Mouse (Mus musculus) adipose tissue, adult 10 weeks (tissue): ENCODE data around the gene Yif1b. TPM values are rescaled to one million over a fixed set of nuclear protein-coding genes. Genes with fewer than 3 reads are reported as not detected.

Experiments
- polyA plus RNA-seq: library from polyadenylated mRNA; stranded (reverse); fragments of 350-450 nt; fragmentation: Illumina TruSeq; extraction: RNeasy Lipid Tissue Mini Kit (QIAGEN cat#74804); gene quantifications from one replicate; pipeline ENCODE4 v1.2.3, GENCODE M21; 2014; ENCODE audit warnings: low read depth, low replicate concordance

Yif1b gene
- 70.2 TPM for polyA plus RNA-seq

DNA sequence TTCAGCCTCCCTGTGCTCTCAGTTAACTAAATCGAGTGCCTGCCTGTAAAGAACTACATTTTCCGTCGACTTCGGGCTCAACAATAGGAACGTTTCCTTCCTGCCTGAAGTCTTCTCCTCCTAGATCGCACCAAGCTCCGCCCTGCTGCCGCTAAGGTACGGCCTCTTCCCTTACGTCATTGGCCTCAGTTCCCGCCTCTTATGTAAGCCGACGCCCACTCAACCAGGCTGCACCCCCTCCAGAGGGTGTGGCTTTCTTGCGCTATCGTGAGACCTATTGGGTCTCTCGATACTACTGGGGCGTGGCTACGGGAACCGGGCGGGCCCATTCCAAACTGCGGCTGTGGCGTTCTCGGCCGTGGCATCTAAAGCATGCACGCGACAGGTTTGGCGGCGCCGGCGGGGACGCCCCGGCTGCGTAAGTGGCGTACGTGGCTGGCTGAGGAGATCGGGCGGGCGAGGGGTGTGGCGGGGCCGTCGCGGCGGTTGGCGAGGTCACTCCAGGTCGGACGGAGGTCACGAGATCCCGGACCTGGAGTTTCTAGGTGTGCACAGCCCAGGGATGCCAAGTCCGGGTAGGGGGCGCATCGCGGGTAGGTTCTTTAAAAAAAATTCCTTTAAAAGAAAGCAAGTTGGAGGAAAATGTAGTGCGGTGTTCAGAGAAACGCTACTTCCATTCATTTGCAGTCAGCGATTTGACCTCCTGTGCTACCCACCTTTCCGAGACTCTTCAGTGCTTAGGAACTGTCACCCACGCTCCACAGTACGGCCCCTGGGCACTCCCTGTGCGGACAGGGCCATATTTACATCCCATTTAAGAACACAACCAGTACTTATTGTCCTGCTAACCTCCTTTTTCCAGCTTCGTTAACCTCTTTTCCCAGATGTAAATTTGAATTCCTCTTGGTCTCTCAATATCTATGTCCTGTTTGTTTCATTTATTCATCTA is at the start of gene Yif1b:
Gene Yif1b, plus strand, starts transcription at position 311 of the 949 bp plus-strand sequence.

DNA sequence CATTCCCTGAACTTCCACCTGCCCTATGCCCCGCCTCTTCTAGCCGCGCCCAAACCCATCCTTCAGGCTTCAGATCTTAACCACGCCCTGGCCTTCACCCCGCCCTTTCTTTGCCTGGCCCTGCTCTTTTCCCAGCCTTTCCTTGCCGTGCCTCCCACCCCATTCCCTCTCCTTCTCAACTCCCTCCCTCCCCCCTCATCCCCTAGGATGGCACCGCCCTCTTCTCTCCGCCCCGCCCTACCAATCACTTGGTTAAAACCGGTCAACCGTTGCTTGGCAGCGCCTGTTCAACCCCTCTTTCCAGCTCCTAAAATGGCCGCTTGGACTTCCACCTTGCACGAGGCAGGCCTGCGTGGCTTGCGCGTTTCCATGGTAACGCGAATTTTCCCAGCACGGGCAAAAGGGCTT is 24.4 kb upstream of the Yif1b start, which contains the start of gene Catsperg1:
Gene Catsperg1, minus strand, starts transcription at position 361 of the 408 bp plus-strand sequence.

DNA sequence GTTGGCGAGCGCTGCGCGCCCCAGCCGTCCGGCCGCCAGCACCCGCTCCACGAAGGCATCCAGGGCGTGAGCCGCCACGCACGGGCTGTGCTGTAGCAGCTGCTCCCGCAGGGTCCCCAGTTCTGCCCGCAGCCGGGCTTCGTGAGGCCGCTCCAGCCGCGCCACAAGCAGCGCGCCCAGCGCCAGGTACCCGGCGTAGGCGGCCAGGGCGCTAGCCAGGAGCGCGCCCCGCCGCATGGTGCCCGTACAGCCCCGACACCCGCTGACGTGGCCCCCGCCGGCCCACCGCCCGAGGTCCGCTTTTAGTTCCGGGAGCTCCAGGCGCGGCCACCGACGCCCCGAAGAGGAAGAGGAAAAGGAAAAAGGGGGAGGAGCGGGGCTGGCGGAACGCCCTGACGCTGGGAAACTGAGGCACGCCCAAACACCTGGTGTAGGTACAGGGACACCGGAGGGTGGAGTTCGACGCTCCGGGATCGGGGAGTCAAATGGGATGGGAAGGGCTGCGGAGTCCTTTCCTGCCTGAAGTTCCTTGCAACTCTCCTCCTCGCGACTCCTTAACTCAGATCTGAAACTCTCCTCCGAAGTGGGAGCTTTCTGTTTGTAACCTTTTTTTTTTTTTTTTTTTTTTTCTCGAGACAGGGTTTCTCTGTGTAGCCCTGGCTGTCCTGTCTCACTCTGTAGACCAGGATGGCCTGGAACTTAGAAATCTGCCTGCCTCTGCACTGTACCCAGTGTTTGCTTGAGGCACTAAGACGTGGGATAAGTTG is 5.7 kb upstream of the Yif1b start, which contains the start of gene Kcnk6:
Gene Kcnk6, minus strand, starts transcription at position 269 of the 767 bp plus-strand sequence.

DNA sequence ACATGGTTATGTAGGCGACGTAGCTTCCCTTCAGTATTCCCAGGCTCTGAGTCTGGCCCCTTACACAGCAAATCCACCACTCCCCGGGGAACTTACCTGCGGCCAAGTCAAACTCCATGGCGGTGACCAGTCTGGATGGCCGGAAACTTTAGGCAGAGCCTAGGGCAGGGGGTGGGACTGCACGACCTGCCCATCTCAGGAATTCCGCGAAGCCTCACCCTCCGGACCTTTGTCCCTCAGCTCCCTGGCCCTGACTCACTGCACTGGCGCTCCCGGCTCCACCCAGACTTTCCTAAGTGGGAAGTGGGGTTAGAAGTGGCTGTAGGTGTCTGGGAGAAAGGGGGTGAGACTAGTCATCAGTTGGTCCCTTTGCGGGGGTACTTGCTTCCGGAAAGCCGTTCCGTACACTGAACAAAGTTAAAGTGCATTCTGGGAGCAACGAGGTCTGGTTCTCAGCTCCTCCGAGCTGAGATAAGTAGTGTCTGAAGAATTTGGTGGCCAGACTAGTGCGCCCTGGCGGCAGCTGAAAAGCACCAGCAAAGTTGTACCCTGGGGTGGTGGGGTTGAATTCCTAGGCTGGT is 10.2 kb downstream of the Yif1b start, which contains the start of gene 2200002D01Rik:
Gene 2200002D01Rik, minus strand, starts transcription at position 206 of the 581 bp plus-strand sequence.

DNA sequence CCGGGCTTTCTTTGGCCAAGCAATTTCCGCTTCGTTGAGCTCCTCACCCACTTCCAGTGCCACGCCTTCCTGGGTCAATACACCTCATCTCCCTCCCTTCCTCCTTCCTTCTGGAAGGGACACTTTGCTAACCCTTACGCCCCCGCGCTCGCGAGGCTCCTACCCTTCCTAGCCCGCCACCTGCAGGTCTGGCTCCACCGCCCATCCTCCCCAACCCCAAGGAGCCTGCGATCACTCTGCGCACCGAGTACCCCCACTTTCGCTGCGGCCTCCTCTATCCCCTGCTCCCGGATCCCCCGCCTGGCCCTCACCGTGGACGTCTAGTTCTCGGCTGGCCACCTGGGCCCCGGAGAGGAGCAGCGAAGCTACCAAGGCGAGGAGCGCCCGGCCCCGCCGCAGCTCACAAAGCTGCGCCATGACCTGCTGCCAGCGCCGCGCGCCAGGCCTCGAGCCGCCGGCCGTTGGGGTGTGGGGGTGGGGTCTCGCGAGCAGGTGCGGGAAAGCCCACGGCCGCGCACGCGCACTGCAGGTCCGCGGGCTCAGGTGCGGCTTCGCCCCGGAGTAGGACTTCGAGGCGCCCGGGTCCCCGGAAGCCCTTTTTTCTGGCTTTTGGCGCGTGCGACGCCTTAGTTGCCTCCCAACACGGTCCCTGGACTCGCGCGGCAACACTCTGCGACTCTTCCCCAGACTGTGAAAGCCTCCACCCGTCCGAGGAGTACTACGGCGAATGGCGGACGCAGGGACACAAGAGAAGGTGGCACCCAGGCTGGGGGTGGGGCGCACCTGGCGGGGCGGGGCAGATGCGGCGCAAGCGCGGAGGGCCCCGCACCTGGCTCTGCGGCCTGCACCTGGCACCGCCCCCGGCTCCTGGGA is 43.3 kb downstream of the Yif1b start, which contains the start of gene Spint2:
Gene Spint2, minus strand, starts transcription at position 712 of the 873 bp plus-strand sequence.

DNA sequence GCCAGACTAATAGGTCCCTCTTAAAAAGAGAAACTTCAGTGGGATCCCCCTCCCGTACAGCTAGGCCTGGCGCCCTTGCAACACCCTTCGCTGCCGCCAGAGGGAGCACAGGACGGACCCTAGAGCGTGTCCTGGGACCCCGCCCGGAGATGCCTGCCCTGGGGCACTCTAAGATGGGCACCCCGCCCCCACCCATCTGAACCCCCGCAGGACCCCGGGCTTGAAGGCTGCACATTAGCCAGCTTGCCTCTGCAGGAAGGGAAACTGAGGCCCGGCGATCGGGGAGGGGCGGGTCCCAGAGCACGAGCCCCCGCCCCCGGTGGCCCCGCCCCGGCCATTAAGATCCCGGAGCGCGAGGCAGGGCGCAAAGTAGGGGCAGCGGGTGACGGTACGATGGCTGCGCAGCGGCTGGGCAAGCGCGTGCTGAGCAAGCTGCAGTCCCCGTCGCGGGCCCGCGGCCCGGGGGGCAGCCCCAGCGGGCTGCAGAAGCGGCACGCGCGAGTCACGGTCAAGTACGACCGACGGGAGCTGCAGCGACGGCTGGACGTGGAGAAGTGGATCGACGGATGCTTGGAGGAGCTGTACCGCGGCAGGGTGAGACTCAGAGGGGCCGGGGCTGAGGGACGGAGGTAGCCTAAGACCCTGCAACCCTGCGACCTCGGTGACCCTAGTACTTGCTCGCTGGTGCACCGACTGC is 51.0 kb downstream of the Yif1b start, which contains the start of gene Ppp1r14a:
Gene Ppp1r14a, plus strand, starts transcription at position 367 of the 697 bp plus-strand sequence.

Other genes with a start within 250 kb of the Yif1b start
- 0.19 TPM for gene Ryr1, start 113.2 kb upstream of the Yif1b start, polyA plus RNA-seq
- gene Rasgrp4, start 103.5 kb upstream of the Yif1b start, polyA plus RNA-seq, result 5.3 TPM
- gene Fam98c, start 82.1 kb upstream of the Yif1b start, polyA plus RNA-seq, result 29.7 TPM
- gene Ggn, start 68.1 kb upstream of the Yif1b start, polyA plus RNA-seq, result 7.8 TPM
- 4.9 TPM for gene Spred3, start 67.9 kb upstream of the Yif1b start, polyA plus RNA-seq
- gene Psmd8, start 57.6 kb upstream of the Yif1b start, polyA plus RNA-seq, result 144 TPM
- gene Catsperg1, start 24.3 kb upstream of the Yif1b start, polyA plus RNA-seq, result 10.8 TPM
- gene Kcnk6, start 5.8 kb upstream of the Yif1b start, polyA plus RNA-seq, result 4.2 TPM
- gene 2200002D01Rik, start 10.1 kb downstream of the Yif1b start, polyA plus RNA-seq, result 3.5 TPM
- gene Spint2, start 43.6 kb downstream of the Yif1b start, polyA plus RNA-seq, result 454 TPM
- 12.8 TPM for gene Ppp1r14a, start 51.0 kb downstream of the Yif1b start, polyA plus RNA-seq
- gene Dpf1, start 65.6 kb downstream of the Yif1b start, polyA plus RNA-seq, result 2.1 TPM